Mouse (Mus musculus) C2C12 (cell line): ENCODE measurements around the gene Sp8.

Source experiments
- CEBPB ChIP-seq: IDR thresholded peaks from one replicate; pipeline ENCODE4 v1.6.1; 2011; ENCODE audit warnings: low read depth, mild to moderate bottlenecking, control low read depth, moderate library complexity
- CTCF ChIP-seq: IDR thresholded peaks from one replicate; pipeline ENCODE4 v1.5.1; 2011; ENCODE audit not compliant: control insufficient read depth, insufficient read depth, insufficient read length
- FOSL1 ChIP-seq: IDR thresholded peaks from one replicate; pipeline ENCODE4 v1.8.0; 2011; ENCODE audit warnings: mild to moderate bottlenecking, low read length; ENCODE audit not compliant: poor library complexity, insufficient read depth, severe bottlenecking
- MYOD1 ChIP-seq: IDR thresholded peaks from one replicate; pipeline ENCODE4 v1.6.1; 2011; ENCODE audit warnings: low read depth; ENCODE audit not compliant: control insufficient read depth, insufficient read length
- MYOG ChIP-seq: IDR thresholded peaks from one replicate; pipeline ENCODE4 v1.6.1; 2011; ENCODE audit not compliant: control insufficient read depth, insufficient read length; ENCODE audit errors: extremely low read depth
- USF1 ChIP-seq: IDR thresholded peaks from one replicate; pipeline ENCODE4 v1.6.1; 2011; ENCODE audit warnings: low read depth, mild to moderate bottlenecking, control low read depth, moderate library complexity

DNA sequence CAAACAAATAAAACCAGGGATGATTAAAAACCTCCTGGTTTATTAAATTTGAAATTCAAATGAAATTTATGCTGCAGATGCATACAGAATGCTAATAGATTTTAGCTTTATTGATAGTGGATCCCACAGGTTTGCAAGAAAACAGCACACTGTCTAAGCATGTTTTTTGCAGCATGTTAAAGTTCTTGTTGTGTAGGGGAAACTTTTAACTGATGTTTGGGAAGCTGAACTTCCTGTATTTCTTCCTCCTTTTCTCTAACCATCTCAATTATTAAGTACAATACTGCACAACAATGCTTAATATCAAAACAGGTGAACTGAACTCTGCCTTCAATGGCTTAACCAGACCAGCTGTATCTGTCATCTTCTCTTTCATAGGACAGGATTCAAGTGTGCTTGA is 2.0 kb upstream of the Sp8 start:
- TF ChIP-seq CTCF (no peak), CEBPB (no peak), MYOD1 (no peak), USF1 (no peak), FOSL1 (no peak), MYOG (no peak)
